Mouse (Mus musculus): ENCODE measurements around the gene Zfp13. TPM values are rescaled to one million over a fixed set of nuclear protein-coding genes. Genes with fewer than 3 reads are reported as not detected.

Gene Zfp13
- total and polyA plus RNA-seq, 2 experiments from 2014 or later = 23.6 to 47.0 TPM

DNA sequence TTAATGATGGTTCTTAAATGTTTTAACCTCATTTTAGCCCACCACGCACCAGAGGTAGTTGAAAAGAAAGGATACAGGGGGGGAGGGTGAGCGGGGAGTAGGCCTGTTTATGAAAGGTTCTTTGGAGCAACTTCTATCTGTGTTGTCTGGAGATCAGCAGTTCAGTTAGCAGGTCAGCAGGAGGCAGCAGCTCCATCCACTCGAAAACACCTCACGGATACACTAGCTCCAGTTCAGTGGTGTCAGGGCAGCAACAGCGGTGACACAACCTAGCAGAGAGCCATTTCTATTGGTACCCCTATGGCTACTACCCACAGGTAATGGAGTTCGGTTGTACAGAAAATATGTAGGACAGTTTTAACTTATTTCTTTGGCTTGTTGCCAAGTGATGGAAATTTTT lies 29.3 kb downstream of the Zfp13 start:
- WGBS = 39% methylated on average over 6 of the region's 6 CpGs
- no peak overlapping the region for H3K27ac ChIP-seq (ENCODE audit: low read depth, low read length)

DNA sequence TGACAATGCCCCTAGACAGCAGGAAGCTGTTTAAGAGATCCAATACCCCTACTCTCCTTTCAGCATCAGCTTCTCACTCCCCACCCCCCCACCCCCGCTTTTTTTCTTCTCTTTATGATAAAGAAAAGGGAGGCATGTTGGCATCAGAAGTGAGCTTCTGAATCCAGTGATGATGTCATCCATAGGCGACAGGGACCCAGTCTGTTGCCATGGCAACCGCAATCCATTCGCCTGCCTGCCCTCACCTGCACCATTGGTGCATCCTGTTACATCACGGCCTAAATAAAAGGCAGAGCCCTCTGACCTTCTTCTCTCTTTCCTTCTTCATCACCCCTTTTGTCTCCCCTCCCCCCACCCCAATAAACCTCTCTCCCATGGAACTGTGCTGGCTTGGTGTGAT lies 30.9 kb downstream of the Zfp13 start:
- Histone ChIP-seq H3K4me2 (ENCODE audit: low read depth) (no peak overlapping the region), H3K27ac (ENCODE audit: low read depth, low read length) (no peak overlapping the region), H3K9me3 (ENCODE audit: low read length) (no peaks in the 10 kb centered on the region), H3K9ac (no peak overlapping the region), H3K36me3 (ENCODE audit: insufficient read depth) (0 out of 2 replicates have a peak, but pooled peaks cover 5% of the 10 kb centered on the region), H3K4me3 (ENCODE audit: low read depth, low read length) (no peak overlapping the region), H3K4me1 (ENCODE audit: insufficient read depth) (peaks cover 6% of the 10 kb centered on the region), H3K27me3 (ENCODE audit: insufficient read depth, low read length) (no peaks in the 10 kb centered on the region)
- ATAC-seq = no peak
- peak; percentile 57 for DNase-seq
- TF ChIP-seq CTCF (IDR thresholded peaks at IDR 0.05; ENCODE audit: low read depth) = no peak
- 25% methylated on average over 5 of the region's 5 CpGs for WGBS

More for the DNA sequence above, 29.3 kb downstream of the Zfp13 start:
- no peaks in the 10 kb centered on the region for H3K27me3 ChIP-seq (ENCODE audit: insufficient read depth, low read length)
- H3K4me1 ChIP-seq (ENCODE audit: insufficient read depth) = peaks cover under 1% of the 10 kb centered on the region
- TF ChIP-seq CTCF (IDR thresholded peaks at IDR 0.05; ENCODE audit: low read depth) = peak; percentile 64
- H3K36me3 ChIP-seq (ENCODE audit: insufficient read depth) = peaks cover 13% of the 10 kb centered on the region; the same call in 1 of the 2 replicates
- H3K9ac ChIP-seq = no peak overlapping the region
- DNase-seq = no peak
- no peak overlapping the region for H3K4me3 ChIP-seq (ENCODE audit: low read depth, low read length)
- H3K4me2 ChIP-seq (ENCODE audit: low read depth) = no peak overlapping the region
- ATAC-seq = peak; percentile 47; the same call in 1 of the 2 replicates
- no peaks in the 10 kb centered on the region for H3K9me3 ChIP-seq (ENCODE audit: low read length)

GRCm38 (mm10) chr17:23566787-23567186 lies 32.5 kb downstream of the Zfp13 start:
- 0 out of 2 replicates have a peak, but pooled peaks have one; percentile 19 for TF ChIP-seq CTCF (IDR thresholded peaks at IDR 0.05; ENCODE audit: low read depth)
- Histone ChIP-seq H3K4me1 (ENCODE audit: insufficient read depth) (peaks cover 6% of the 10 kb centered on the region), H3K9ac (no peak overlapping the region), H3K27ac (ENCODE audit: low read depth, low read length) (no peak overlapping the region), H3K27me3 (ENCODE audit: insufficient read depth, low read length) (no peaks in the 10 kb centered on the region), H3K36me3 (ENCODE audit: insufficient read depth) (no peaks in the 10 kb centered on the region), H3K4me2 (ENCODE audit: low read depth) (no peak overlapping the region), H3K9me3 (ENCODE audit: low read length) (no peaks in the 10 kb centered on the region), H3K4me3 (ENCODE audit: low read depth, low read length) (no peak overlapping the region)
- no peak for DNase-seq
- ATAC-seq = no peak
- WGBS = 58% methylated on average over 5 of the region's 5 CpGs

GRCm38 (mm10) chr17:23564368-23564715 lies 34.9 kb downstream of the Zfp13 start:
- Histone ChIP-seq H3K9ac (peak overlapping the region; percentile 92), H3K27ac (ENCODE audit: low read depth, low read length) (peak overlapping the region; percentile 97), H3K9me3 (ENCODE audit: low read length) (no peaks in the 10 kb centered on the region), H3K4me3 (ENCODE audit: low read depth, low read length) (peak overlapping the region; percentile 96), H3K4me2 (ENCODE audit: low read depth) (peak overlapping the region; percentile 77), H3K36me3 (ENCODE audit: insufficient read depth) (peaks cover 5% of the 10 kb centered on the region; the same call in 1 of the 2 replicates), H3K4me1 (ENCODE audit: insufficient read depth) (peaks cover 6% of the 10 kb centered on the region), H3K27me3 (ENCODE audit: insufficient read depth, low read length) (no peaks in the 10 kb centered on the region)
- DNase-seq (no peak), ATAC-seq (peak; percentile 63; the same call in 1 of the 2 replicates)
- no peak for TF ChIP-seq CTCF (IDR thresholded peaks at IDR 0.05; ENCODE audit: low read depth)
- WGBS = under 1% methylated on average over 8 of the region's 8 CpGs

DNA sequence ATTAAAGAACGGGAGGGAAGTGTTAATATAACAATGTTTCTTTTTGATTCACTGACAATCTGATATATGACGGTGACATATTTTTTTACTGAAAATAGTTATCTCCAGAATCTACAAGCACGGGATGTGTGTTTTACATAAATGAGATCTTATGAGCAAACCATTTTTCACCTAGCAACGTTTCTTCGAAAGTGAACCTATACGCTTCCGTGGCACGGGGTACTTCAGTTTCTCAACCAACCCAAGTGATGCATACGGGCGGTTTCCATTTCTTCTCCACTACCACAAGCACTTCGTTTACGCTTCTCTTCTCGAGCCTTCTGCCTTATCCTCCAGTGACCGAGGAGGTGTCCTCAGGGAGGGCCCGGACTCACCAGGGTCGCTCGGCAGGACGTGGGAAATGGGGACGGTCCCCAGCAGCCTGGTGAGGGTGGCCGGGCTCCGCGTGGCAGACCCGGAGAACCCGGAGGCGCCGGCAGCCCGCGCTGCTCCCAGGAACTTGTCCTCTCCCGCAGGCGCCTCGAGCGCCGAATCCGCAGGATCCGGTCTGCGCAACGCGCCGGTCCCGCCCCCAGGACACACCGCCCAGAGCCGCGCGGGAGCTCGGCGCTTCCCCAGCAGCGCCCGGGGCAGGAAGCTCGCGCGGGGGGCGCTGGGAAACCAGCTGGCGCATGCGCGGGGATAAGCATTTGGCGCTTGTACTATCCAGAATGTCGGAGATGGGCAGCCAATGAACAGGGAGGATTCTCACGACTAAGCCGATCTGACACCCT lies 35.5 kb downstream of the Zfp13 start, which contains the start of gene Zfp213:
Gene Zfp213 (minus strand): TSS at position 644 of the 773 bp plus-strand sequence.
- ATAC-seq (peak; percentile 97), DNase-seq (peak; percentile 99)
- H3K9me3 ChIP-seq (ENCODE audit: low read length) = no peaks in the 10 kb centered on the region
- peak within 1 kb of the TSS; percentile 96 for H3K4me3 ChIP-seq (ENCODE audit: low read depth, low read length)
- TF ChIP-seq CTCF (IDR thresholded peaks at IDR 0.05; ENCODE audit: low read depth) = no peak
- under 1% methylated on average over 58 of the region's 59 CpGs for WGBS
- peak within 1 kb of the TSS; percentile 92 for H3K9ac ChIP-seq
- H3K36me3 ChIP-seq (ENCODE audit: insufficient read depth) = peaks cover 5% of the 10 kb centered on the region; the same call in 1 of the 2 replicates
- peak within 1 kb of the TSS; percentile 97 for H3K27ac ChIP-seq (ENCODE audit: low read depth, low read length)
- no peaks in the 10 kb centered on the region for H3K27me3 ChIP-seq (ENCODE audit: insufficient read depth, low read length)
- H3K4me2 ChIP-seq (ENCODE audit: low read depth) = peak within 1 kb of the TSS; percentile 77
- peaks cover 6% of the 10 kb centered on the region for H3K4me1 ChIP-seq (ENCODE audit: insufficient read depth)

DNA sequence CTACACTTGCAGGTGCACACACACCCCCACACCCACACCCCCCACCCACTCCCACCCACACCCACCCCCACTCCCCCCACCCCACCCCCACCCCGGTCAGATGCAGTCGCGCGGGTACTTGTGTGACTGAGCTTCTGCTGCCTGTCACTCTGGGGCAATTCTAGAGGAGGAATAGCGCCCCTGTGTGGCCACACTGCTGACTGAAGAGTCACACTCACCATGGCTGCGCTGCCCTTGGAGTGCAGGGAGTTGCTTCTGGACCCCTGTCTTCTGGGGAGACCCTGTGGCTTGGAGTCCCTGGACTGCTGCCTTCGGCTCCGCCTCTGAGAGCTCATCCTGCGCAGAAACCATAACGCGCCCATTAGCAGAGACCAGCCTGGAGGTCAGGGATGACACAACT lies 39.5 kb downstream of the Zfp13 start:
- no peak overlapping the region for H3K27ac ChIP-seq (ENCODE audit: low read depth, low read length)
- no peaks in the 10 kb centered on the region for H3K9me3 ChIP-seq (ENCODE audit: low read length)
- H3K4me1 ChIP-seq (ENCODE audit: insufficient read depth) = peaks cover 3% of the 10 kb centered on the region
- no peak for DNase-seq
- peaks cover 39% of the 10 kb centered on the region for H3K36me3 ChIP-seq (ENCODE audit: insufficient read depth)
- peak; percentile 44 for TF ChIP-seq CTCF (IDR thresholded peaks at IDR 0.05; ENCODE audit: low read depth)
- no peak overlapping the region for H3K4me2 ChIP-seq (ENCODE audit: low read depth)
- no peak overlapping the region for H3K4me3 ChIP-seq (ENCODE audit: low read depth, low read length)
- H3K27me3 ChIP-seq (ENCODE audit: insufficient read depth, low read length) = no peaks in the 10 kb centered on the region
- no peak overlapping the region for H3K9ac ChIP-seq
- WGBS = 54% methylated on average over 11 of the region's 11 CpGs
- no peak for ATAC-seq

DNA sequence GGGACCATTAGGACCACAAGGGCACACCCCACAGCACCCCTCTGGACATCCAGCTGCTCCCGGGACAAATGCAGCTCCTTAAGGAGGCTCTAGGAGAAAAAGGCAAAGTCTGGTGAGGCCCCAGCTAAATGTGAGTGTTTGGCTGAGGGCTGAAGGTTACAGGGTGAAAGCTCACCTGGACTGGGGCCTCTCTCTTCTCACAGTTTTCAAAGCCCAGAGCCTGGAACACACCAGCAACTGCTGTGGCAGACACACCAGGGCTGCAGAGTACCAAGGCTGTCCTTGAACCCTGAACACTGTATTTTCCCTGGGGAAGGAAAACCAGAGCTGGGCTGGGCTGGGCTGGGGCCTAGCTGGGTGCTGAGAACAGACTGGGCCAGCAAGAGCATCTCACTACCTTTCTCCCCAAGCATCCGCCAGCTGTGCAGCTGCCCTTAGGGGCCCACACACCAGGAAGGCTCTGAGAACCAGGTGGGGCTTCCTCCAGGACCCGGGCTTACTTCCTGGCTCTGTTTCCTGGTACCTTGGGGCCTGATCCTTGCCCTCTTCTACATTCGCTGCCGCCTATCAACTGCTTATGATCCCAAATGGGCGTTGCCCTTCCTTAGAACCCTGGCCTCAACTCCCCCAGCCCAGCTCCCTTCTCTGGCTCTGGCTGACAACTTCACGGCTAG lies 43.9 kb downstream of the Zfp13 start:
- H3K9me3 ChIP-seq (ENCODE audit: low read length) = no peaks in the 10 kb centered on the region
- H3K9ac ChIP-seq = no peak overlapping the region
- DNase-seq (no peak), ATAC-seq (no peak)
- no peak overlapping the region for H3K27ac ChIP-seq (ENCODE audit: low read depth, low read length)
- H3K4me3 ChIP-seq (ENCODE audit: low read depth, low read length) = no peak overlapping the region
- no peak for TF ChIP-seq CTCF (IDR thresholded peaks at IDR 0.05; ENCODE audit: low read depth)
- H3K4me2 ChIP-seq (ENCODE audit: low read depth) = no peak overlapping the region
- peaks cover 33% of the 10 kb centered on the region for H3K36me3 ChIP-seq (ENCODE audit: insufficient read depth)
- H3K27me3 ChIP-seq (ENCODE audit: insufficient read depth, low read length) = no peaks in the 10 kb centered on the region
- H3K4me1 ChIP-seq (ENCODE audit: insufficient read depth) = no peaks in the 10 kb centered on the region
- 81% methylated on average over 7 of the region's 7 CpGs for WGBS

All from forebrain, postnatal 0 days (tissue).